Mouse (Mus musculus): ENCODE data around the gene Atic.

Gene Atic

DNA sequence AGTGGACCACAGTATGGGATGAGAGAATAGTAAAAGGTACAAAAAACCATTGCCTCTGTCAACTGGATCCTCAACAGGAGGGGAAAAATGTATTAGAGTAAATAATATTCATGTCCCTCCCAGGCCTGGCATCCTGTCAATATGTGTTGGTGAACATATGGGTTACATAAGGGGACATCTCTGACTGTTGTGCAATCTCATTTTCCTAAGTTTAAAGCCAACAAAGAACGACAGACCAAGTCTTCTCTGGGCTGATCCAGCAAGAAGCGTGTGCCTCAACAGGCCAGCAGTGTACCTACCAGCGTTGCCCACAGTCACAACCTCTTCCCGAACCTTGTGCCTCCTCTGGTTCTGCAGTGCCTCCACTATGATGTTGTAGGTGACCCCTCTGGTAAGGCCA, 38.4 kb downstream of the Atic start:
- DNase-seq, result no peak

DNA sequence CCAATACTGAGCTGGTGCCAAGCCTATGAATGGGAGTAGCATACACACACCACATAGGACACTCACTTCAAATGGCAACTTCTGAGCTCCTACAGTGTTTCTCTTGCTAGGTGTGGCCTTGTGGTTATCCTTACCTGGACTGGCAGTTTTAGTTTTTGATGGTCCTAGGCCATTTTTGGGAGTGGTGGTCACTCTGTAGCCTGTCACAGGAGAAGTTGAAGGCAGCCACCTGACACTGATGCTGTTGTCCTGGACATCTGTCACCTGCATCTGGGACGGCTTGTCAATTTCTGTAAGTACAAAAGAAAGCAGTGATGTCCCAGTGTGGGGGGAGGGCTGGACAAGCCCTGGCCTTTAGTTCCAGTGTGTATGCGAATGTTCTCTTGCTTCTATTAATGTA, 48.8 kb downstream of the Atic start:
- no peak for DNase-seq

DNA sequence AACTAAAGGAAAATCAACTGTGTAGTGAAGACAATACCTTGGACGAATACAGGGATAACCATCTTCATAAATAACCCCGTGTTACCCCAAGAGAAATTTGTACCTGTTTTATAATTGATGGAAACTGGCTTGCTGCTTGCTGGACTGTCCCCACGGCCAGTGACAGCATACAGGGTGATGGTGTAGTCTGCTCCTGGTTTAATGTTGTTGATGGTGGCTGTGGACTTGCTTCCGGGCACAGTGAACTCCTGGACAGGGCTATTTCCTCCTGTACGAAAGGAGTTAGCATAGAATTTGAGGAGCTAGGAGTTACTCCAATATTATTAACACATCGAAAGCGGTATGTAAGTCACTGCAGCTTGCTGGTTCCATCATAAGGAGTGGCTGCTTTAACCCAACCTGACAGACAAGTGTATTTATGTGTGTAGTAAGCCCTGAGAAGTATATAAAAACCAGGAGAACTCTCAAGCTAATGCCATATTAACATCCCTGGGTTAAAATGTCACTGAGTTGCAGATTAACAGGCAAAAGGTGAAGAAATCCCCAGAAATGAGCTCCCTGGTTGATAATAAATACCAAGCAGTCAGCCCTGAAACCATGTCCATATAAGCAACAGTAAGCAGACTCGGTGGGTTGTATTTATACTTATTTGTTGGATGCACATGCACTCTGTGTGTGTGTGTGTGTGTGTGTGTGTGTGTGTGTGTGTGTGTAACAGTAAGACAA, 49.8 kb downstream of the Atic start:
- no peak for DNase-seq

DNA sequence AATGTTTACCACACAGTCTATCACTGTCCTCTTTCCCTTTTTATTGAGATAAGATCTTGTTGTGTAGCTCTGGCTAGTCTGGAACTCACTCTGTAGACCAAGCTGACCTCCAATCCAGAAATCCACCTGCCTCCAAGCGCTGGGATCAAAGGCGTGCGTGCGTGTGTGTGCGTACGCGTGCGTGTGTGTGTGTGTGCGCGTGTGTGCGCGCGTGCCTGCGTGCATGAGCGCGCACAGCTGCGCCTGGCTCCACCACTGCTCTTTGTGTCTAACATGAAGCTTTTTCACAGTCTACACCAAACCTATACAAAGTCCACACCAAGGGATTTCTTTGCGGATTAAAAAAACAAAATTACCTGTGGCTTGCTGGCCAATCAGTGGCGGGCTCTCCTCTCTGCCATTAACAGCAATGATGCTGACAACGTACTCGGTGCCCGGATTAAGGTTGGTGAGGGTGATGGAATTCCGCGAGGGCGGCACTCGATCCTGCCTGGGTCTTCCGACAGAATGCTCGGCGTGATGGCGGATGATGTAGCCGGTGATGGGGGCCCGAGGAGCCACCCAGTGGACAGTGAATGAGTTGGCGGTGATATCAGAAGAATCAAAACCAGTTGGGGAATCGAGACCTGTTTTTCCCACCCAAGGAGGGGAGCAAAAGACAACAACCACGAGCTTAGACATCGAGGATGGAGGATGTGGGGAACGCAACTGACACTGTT, 52.3 kb downstream of the Atic start:
- DNase-seq, result no peak

DNA sequence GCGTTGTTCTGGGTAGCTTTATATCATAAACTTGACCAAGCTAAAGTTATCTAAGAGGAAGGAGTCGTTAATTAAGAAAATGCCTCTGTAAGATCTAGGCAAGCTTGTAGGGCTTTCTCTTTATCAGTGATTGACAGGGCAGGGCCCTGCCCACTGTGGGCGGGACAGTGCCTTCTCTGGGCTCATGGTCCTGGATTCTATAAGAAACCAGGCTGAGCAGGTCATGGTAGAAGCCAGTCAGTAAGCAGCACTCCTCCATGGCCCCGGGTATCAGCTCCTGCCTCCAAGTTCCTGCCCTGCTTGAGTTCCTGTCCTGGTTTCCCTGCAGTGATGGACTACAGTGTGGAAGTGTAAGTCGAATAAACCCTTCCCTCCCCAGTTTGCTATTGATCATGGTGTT, 53.0 kb downstream of the Atic start:
- no peak for DNase-seq

DNA sequence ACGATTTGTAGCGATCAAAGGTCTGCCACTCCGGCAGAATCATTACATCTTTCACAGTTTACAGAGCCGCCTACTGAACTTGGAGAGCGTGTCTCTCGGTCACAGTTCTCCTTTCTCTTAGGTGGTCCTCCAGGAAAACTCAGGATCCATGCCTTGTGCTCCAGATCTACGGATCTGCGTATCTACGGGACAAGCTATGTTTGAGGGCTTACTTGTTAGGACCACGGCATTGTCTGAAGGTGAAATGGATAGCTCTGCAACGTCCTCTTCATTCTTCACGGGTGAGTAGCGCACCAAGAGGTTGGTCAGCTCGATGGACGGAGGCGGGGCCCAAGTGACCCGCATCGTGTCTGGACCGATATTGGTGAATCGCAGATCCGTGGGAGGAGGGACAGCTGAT, 55.3 kb downstream of the Atic start:
- DNase-seq, result no peak

DNA sequence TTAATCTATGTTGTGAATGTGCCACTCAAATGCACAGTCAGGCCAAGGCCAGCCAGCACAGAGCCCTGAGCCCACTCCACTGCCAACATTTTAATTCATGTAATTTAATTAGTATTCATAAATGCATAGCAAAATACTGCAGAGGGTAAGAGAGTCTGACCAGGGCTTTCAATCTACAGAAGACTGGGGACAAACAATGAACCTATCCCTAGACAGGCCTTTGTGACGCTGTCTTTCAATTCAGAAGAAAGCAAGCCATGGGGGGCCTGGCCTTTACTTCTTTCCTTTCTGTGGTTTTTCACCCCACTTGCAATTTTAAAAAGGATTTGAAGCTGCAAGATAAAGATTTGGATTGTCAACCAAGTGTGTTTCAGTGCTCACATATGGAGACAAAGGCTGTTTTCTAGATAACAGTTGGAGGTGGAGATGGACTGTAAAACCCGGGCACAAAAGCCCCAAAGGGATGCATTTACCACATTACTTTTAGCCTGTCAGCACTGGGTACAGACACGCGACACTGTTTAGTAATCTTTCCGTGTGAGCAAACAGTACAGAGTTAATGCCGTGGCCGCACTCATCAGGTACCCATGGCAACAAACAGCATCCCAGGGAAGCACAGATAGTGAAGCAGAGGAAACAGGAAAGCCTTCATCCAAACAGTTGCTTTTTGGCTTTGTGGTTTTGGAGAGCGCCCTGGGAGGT, 57.7 kb downstream of the Atic start:
- DNase-seq, result no peak

DNA sequence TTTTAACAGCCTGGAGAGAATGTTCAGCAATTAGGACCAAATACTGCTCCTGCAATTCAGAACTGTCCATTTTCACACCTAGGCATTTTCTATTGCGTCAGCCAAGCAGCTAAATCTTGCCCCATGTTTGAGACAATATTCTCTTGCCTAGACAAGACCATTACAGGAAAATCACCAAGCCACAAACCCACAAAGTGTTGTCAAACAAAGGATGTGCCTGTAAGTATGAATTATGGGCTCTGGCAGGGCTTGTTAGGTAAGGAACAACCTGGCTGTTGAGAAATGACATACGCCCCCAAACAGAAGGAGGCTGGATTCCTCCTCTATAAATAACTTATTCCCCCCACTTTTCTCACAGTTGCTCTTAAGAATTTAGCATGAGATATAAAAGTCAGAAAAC, 64.6 kb downstream of the Atic start:
- DNase-seq, result no peak

DNA sequence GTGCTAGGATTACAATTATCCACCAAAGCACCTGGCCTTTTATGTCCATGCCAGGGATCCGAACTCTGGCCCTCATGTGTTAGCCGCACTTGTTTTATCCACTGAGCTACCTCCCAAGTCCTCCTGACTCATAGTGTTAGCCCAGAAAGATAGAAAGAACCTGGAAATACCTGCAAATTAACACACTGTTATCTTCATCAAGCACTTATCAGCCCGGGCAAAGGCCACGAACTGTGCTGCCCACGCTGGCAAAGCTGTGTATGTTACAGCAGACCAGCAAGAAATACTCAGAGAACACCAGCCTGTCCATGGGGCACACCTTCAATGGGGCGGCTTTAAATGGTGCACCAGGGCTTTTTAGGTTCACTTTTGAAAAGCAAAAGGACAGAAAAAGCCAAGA, 66.7 kb downstream of the Atic start:
- no peak for DNase-seq

Measured in kidney, adult 18-20 months (tissue).